Mouse (Mus musculus): ENCODE data around the gene Sit1.
A peak's percentile ranks its signal among the peaks of the same experiment; 100 is the strongest.
"Not testable (repeated sequence)": the region's sequence is repeated elsewhere in the genome, so short reads cannot be mapped to it uniquely, and the experiment has no call there.

Gene Sit1

GRCm38 (mm10) chr4:43499407-43500333 lies 16.1 kb upstream of the Sit1 start, which contains the start of gene Arhgef39:
Gene Arhgef39 (minus strand): TSS chr4:43499695.
- peak; percentile 86 for DNase-seq (ENCODE audit: low spot score)

GRCm38 (mm10) chr4:43498983-43499382 lies 15.4 kb upstream of the Sit1 start:
- DNase-seq (ENCODE audit: low spot score): peak; percentile 52

- DNase-seq (ENCODE audit: low spot score): no peak
These were observed 14.4 kb upstream of the Sit1 start for GRCm38 (mm10) chr4:43497946-43498345.

GRCm38 (mm10) chr4:43497405-43497804 lies 13.9 kb upstream of the Sit1 start:
- no peak for DNase-seq (ENCODE audit: low spot score)

- no peak for DNase-seq (ENCODE audit: low spot score)
These were observed 13.1 kb upstream of the Sit1 start for GRCm38 (mm10) chr4:43496587-43496986.

GRCm38 (mm10) chr4:43493846-43494240 lies 10.3 kb upstream of the Sit1 start:
- DNase-seq (ENCODE audit: low spot score): no peak

- DNase-seq (ENCODE audit: low spot score): peak; percentile 96
These were observed 9.8 kb upstream of the Sit1 start for GRCm38 (mm10) chr4:43493186-43493845.

GRCm38 (mm10) chr4:43492821-43493185 lies 9.3 kb upstream of the Sit1 start, which contains the start of gene Ccdc107:
Gene Ccdc107 (plus strand): TSS chr4:43492900.
- peak; percentile 95 for DNase-seq (ENCODE audit: low spot score)

GRCm38 (mm10) chr4:43492101-43492820 lies 8.7 kb upstream of the Sit1 start:
- no peak for DNase-seq (ENCODE audit: low spot score)

GRCm38 (mm10) chr4:43490801-43491200 lies 7.3 kb upstream of the Sit1 start:
- DNase-seq (ENCODE audit: low spot score): no peak

GRCm38 (mm10) chr4:43489611-43490010 lies 6.1 kb upstream of the Sit1 start:
- no peak for DNase-seq (ENCODE audit: low spot score)

- not testable (repeated sequence) for DNase-seq (ENCODE audit: low spot score)
These were observed 2.1 kb upstream of the Sit1 start for GRCm38 (mm10) chr4:43485666-43486065.

GRCm38 (mm10) chr4:43482591-43482990 lies 943 bp downstream of the Sit1 start:
- no peak for DNase-seq (ENCODE audit: low spot score)

- no peak for DNase-seq (ENCODE audit: low spot score)
These were observed 1.6 kb downstream of the Sit1 start for GRCm38 (mm10) chr4:43481894-43482456.

- DNase-seq (ENCODE audit: low spot score): no peak
These were observed 2.5 kb downstream of the Sit1 start for GRCm38 (mm10) chr4:43480985-43481384.

- DNase-seq (ENCODE audit: low spot score): peak; percentile 50
These were observed 4.4 kb downstream of the Sit1 start for GRCm38 (mm10) chr4:43478906-43479832.

- no peak for DNase-seq (ENCODE audit: low spot score)
These were observed 5.0 kb downstream of the Sit1 start for GRCm38 (mm10) chr4:43478534-43478858.

- peak; percentile 80 for DNase-seq (ENCODE audit: low spot score)
These were observed 5.5 kb downstream of the Sit1 start for GRCm38 (mm10) chr4:43477857-43478533.

- DNase-seq (ENCODE audit: low spot score): no peak
These were observed 6.9 kb downstream of the Sit1 start for GRCm38 (mm10) chr4:43476604-43477003.

GRCm38 (mm10) chr4:43473636-43474035 lies 9.9 kb downstream of the Sit1 start:
- no peak for DNase-seq (ENCODE audit: low spot score)

GRCm38 (mm10) chr4:43470301-43470700 lies 13.2 kb downstream of the Sit1 start:
- no peak for DNase-seq (ENCODE audit: low spot score)

Measured in yolk sac, embryonic 10.5 days (tissue).